Mouse (Mus musculus): ENCODE measurements at regions not wholly inside any gene's neighbourhood (a gene's known extent, or its start where the extent isn't known, plus 50 kb on each side); places are given as distances from the start of the nearest gene placed in this dataset.

DNA sequence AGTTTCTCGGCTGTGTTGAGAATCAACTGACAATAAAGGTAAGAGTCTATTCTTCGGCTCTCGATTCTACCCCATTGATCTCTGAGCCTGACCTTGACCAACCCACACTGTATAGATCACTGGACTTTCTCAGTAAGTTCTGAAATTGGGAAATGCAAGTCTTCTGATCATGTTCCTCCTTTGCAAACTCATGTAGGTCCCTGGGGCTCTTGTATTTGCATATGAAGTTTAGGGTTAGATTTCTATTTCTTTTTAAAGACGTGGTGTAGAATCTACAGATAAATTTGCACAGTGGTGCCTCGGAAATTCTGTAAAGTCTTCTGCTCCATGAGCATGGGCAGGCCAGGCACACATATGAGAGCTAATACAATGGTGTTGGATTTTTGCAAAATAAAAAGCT lies 72.8 kb upstream of the Ccdc71l start:
- H3K9me3 ChIP-seq (replicated peaks), result no peaks in the 10 kb centered on the region
- peaks cover 39% of the 10 kb centered on the region for H3K4me1 ChIP-seq (replicated peaks)
- ATAC-seq (ENCODE audit: insufficient read depth), result no peak
- no peak overlapping the region for H3K9ac ChIP-seq
- WGBS (ENCODE audit: insufficient replicate concordance), result 73% methylated on average over 5 of the region's 5 CpGs
- H3K27ac ChIP-seq (replicated peaks), result peak overlapping the region; percentile 95
- H3K4me2 ChIP-seq, result no peak overlapping the region
- H3K36me3 ChIP-seq (replicated peaks), result no peaks in the 10 kb centered on the region
- H3K27me3 ChIP-seq, result no peaks in the 10 kb centered on the region
- no peak overlapping the region for H3K4me3 ChIP-seq (replicated peaks)

- no peak overlapping the region for H3K4me2 ChIP-seq
- 66% methylated on average over 4 of the region's 4 CpGs for WGBS (ENCODE audit: insufficient replicate concordance)
Measured at GRCm38 (mm10) chr12:32306326-32306725, 72.2 kb upstream of the Ccdc71l start.

DNA sequence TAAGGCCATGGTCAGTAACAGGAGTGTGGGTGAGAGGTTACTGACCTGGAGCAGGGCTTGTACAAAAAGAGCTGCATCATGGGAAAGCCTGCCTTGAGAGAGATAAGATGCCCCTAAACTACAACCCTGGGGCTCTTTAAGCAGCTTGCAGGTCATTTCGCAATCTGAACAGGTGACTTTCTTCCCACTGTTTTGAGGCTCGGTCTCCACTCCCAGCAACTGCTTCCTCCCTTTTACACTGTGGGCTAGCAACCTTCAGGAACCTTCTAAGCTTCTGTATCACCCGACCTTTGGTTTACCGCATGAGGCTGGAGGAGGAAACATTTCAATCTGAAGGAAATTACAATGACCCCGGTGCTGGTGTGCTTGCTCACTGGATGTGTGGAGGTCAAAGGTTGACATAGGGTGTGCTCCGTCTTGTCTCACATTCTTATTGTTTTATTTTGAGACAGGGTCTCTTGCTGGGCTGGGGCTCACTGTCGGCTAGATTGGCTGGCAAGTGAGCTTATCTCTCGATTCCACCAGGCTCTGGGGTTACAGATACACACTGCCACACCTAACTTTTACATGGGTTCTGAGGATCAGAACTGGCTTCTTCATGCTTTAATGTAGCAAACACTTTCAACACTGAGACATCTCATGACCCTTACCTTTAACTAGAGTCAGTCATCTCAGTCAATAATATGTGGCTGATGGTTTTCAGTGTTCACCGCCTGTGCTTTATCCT lies 71.1 kb upstream of the Ccdc71l start:
- peak overlapping the region; percentile 71 for H3K4me2 ChIP-seq
- H3K27ac ChIP-seq (replicated peaks), result peak overlapping the region; percentile 95
- H3K9me3 ChIP-seq (replicated peaks), result no peaks in the 10 kb centered on the region
- H3K4me1 ChIP-seq (replicated peaks), result peaks cover 41% of the 10 kb centered on the region
- ATAC-seq (ENCODE audit: insufficient read depth), result peak; percentile 99
- peak overlapping the region; percentile 28 for H3K4me3 ChIP-seq (replicated peaks)
- 17% methylated on average over 9 of the region's 9 CpGs for WGBS (ENCODE audit: insufficient replicate concordance)
- no peaks in the 10 kb centered on the region for H3K27me3 ChIP-seq
- no peaks in the 10 kb centered on the region for H3K36me3 ChIP-seq (replicated peaks)
- peak overlapping the region; percentile 44 for H3K9ac ChIP-seq

More at GRCm38 (mm10) chr12:32306326-32306725, 72.2 kb upstream of the Ccdc71l start:
- ATAC-seq (ENCODE audit: insufficient read depth), result no peak
- Histone ChIP-seq H3K9ac (no peak overlapping the region), H3K36me3 (replicated peaks) (no peaks in the 10 kb centered on the region), H3K4me1 (replicated peaks) (peaks cover 39% of the 10 kb centered on the region), H3K27ac (replicated peaks) (peak overlapping the region; percentile 95), H3K4me3 (replicated peaks) (no peak overlapping the region), H3K9me3 (replicated peaks) (no peaks in the 10 kb centered on the region), H3K27me3 (no peaks in the 10 kb centered on the region)

- Histone ChIP-seq H3K9me3 (replicated peaks) (no peaks in the 10 kb centered on the region), H3K4me1 (replicated peaks) (0 out of 2 replicates have a peak, but pooled peaks cover 3% of the 10 kb centered on the region), H3K36me3 (replicated peaks) (no peaks in the 10 kb centered on the region), H3K4me2 (no peak overlapping the region), H3K9ac (no peak overlapping the region), H3K27me3 (peaks cover 18% of the 10 kb centered on the region), H3K27ac (replicated peaks) (no peak overlapping the region), H3K4me3 (replicated peaks) (no peak overlapping the region)
- ATAC-seq (ENCODE audit: insufficient read depth), result no peak
- 83% methylated on average over 1 of the region's 1 CpGs for WGBS (ENCODE audit: insufficient replicate concordance)
Measured at GRCm38 (mm10) chr12:32315099-32315783, 63.3 kb upstream of the Ccdc71l start.
